Mouse (Mus musculus) hindbrain, embryonic 14.5 days (tissue): ENCODE results near the gene Sema6c. TPM values are rescaled to one million over a fixed set of nuclear protein-coding genes. Genes with fewer than 3 reads are reported as not detected.

Experiments used
- ATAC-seq: fragments of 200-750 bp; cut with Nextera tagmentation; 2 replicates; pipeline ENCODE4 v1.8.0; 2017; ENCODE audit warnings: moderate number of reproducible peaks, mild to moderate bottlenecking, moderate TSS enrichment, moderate library complexity; ENCODE audit not compliant: low FRiP score
- DNase-seq: peaks from one replicate; pipeline ENCODE4 v3.0.0-alpha.2; 2015; ENCODE audit warnings: low spot score
- H3K27ac ChIP-seq: fragments of 300-500 bp; sonication (generic); 2 replicates; pipeline ENCODE4 v1.5.1; 2014; ENCODE audit warnings: mild to moderate bottlenecking, moderate library complexity
- H3K27me3 ChIP-seq: fragments of 300-500 bp; sonication (generic); 2 replicates; pipeline ENCODE4 v1.6.1; 2014; ENCODE audit warnings: mild to moderate bottlenecking, low read length, mixed read lengths; ENCODE audit not compliant: control insufficient read depth, insufficient read depth
- H3K36me3 ChIP-seq: fragments of 300-500 bp; sonication (generic); replicated peaks from 2 replicates; pipeline ENCODE4 v1.6.1; 2014; ENCODE audit not compliant: control insufficient read depth, insufficient read depth
- H3K4me1 ChIP-seq: fragments of 300-500 bp; sonication (generic); replicated peaks from 2 replicates; pipeline ENCODE4 v1.6.1; 2014; ENCODE audit warnings: antibody characterized with exemption, low read length, mixed read lengths; ENCODE audit not compliant: control insufficient read depth, insufficient read depth
- H3K4me2 ChIP-seq: fragments of 300-500 bp; sonication (generic); replicated peaks from 2 replicates; pipeline ENCODE4 v1.6.1; 2014; ENCODE audit warnings: mild to moderate bottlenecking, moderate library complexity
- H3K4me3 ChIP-seq: fragments of 300-500 bp; sonication (generic); replicated peaks from 2 replicates; pipeline ENCODE4 v1.5.1; 2014; ENCODE audit warnings: mild to moderate bottlenecking, low read length
- H3K9ac ChIP-seq: fragments of 300-500 bp; sonication (generic); 2 replicates; pipeline ENCODE4 v1.6.1; 2014
- H3K9me3 ChIP-seq: fragments of 300-500 bp; sonication (generic); 2 replicates; pipeline ENCODE4 v1.6.1; 2016; ENCODE audit warnings: low read length; ENCODE audit not compliant: control insufficient read depth
- WGBS: fragments of 180-500 bp; shearing (Covaris S2); extraction: QIAGEN DNeasy Blood & Tissue Kit; methylation state at CpG from one replicate; pipeline ENCODE4 v1.1.7; 2014; 5-methylcytosine and 5-hydroxymethylcytosine counted together
- polyA plus RNA-seq: library from polyadenylated mRNA; unstranded; fragments of >200 nt; fragmentation: Nextera tagmentation; extraction: Ambion mirVana; gene quantifications from 2 replicates; pipeline ENCODE4 v1.2.1, GENCODE M21; 2014

Gene Sema6c
- polyA plus RNA-seq: 35.8 and 36.5 TPM in 2 replicates

DNA sequence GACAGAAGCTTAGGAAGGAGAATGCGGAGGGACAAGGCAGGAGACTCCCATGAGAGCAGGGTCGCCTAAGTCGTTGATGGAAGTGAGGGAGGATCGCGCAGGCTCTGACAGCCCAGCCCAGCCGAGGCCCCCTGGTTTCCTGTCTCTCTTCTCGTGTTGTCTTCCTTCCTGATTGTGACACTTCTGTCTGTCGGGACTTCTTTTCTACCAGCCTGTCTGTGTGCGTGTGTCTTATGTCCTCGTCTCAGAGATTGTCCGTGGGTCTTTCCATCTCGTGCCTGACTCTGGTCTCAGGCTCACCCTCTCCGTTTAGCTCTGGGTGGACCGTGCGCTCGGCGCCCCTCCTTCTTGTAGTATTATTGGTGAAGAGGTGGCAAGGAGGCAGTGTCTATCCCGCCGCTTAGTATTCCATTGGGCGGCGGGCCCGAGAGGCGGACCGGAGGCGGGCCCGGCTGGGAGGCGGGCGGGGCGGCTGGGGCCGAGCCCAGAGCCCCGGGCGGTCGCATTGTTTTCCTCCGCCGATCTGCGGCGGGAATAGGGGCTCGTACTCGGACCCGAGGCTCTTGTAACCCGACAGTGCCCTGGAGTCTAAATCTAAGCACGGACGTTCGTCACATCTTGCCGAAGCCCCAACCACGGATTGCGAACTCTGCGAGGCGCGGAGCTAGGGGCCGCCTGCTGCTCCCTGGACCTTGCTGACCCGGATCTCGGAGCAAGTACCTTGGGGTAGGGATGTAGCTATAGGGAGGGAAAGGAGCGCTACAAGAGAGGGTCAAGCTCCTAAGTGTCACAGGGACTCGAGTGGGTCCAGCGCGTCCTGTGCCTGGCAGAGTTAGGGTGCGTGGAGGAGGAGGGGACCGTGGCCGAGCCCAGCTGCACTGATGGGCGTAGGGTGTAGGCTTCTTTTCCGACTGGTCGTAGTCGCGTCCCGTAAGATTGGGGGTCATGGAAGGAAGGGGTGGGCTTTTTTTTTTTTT is at the start of gene Sema6c:
Gene Sema6c (plus strand): TSS at position 471 of the 977 bp plus-strand sequence.
- peak; percentile 85 for DNase-seq
- H3K27ac ChIP-seq: peak within 1 kb of the TSS; percentile 79
- WGBS: under 1% methylated on average over 66 of the region's 66 CpGs

DNA sequence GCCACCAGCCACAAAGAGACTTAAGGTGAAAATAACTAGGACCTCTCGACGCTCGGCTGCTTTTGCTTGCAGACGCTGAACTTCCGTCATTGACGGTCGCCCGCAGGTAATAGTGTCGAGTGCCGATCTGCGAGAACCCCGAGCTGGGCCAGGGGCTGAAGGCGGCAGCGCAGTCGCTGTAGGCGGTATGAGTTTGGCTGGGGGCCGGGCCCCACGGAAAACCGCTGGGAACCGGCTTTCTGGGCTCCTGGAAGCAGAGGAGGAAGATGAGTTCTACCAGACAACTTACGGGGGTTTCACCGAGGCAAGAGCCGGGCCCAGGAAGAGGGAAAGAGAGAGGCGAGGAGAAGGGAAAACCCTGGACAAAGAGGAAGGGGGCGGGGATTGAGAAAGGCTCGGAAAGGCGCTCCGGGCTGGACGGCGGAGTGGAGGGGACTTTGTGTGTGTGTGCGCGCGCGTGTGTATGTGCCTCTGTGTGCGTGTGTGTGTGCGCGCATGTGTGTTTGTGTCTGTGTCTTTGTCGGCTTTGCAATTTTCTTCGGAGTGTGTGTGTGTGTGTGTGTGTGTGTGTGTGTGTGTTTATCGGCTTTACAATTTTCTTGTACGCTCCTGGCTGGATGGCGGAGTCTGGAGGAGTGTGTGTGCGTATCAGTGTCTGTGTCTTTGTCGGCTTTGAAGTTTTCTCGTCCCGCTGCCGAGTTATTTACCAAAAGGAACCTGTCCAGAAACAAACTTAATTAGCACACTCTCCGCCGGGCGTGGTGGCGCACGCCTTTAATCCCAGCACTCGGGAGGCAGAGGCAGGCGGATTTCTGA is 49.1 kb upstream of the Sema6c start, which contains the start of gene Vps72:
Gene Vps72 (plus strand): TSS at position 112 of the 816 bp plus-strand sequence.
- under 1% methylated on average over 53 of the region's 54 CpGs for WGBS
- no peaks in the 10 kb centered on the region for H3K9me3 ChIP-seq
- H3K27ac ChIP-seq: peak within 1 kb of the TSS; percentile 95
- ATAC-seq: peak; percentile 75
- peaks cover 14% of the 10 kb centered on the region; the same call in 1 of the 2 replicates for H3K36me3 ChIP-seq
- peaks cover 11% of the 10 kb centered on the region for H3K4me1 ChIP-seq
- peak within 1 kb of the TSS; percentile 49 for H3K4me2 ChIP-seq
- H3K4me3 ChIP-seq: peak within 1 kb of the TSS; percentile 68
- H3K27me3 ChIP-seq: no peaks in the 10 kb centered on the region
- peak; percentile 85 for DNase-seq
- peak within 1 kb of the TSS; percentile 79 for H3K9ac ChIP-seq

More for the DNA sequence above, at the start of gene Sema6c:
- Histone ChIP-seq H3K9me3 (no peaks in the 10 kb centered on the region), H3K4me1 (peaks cover 29% of the 10 kb centered on the region), H3K36me3 (peaks cover 9% of the 10 kb centered on the region), H3K4me2 (peak within 1 kb of the TSS; percentile 68), H3K27me3 (no peaks in the 10 kb centered on the region), H3K4me3 (peak within 1 kb of the TSS; percentile 85), H3K9ac (peak within 1 kb of the TSS; percentile 88)
- peak; percentile 93 for ATAC-seq

DNA sequence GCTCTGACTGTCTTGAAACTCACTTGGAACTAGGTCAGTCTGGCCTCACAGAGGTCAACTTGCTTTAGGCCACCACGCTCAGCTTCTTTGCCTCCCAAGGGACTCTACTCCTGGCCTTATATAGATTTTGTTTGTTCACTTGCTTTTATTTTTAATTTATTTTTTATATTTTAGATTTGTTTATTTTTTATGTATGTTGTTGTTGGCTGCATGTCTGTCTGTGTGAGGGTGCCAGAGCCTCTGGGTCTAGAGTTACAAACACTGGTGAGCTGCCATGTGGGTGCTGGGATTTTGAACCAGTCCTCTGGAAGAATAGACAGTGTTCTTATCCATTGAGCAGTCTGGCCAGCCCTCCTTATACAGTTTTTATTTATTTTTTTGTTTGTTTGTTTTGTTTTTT is 47.5 kb upstream of the Sema6c start:
- Histone ChIP-seq H3K9ac (no peak overlapping the region), H3K27me3 (no peaks in the 10 kb centered on the region), H3K4me2 (peak overlapping the region; percentile 49; the same call in 1 of the 2 replicates), H3K4me3 (no peak overlapping the region), H3K9me3 (no peaks in the 10 kb centered on the region), H3K27ac (no peak overlapping the region), H3K36me3 (peaks cover 24% of the 10 kb centered on the region), H3K4me1 (peaks cover 11% of the 10 kb centered on the region)
- 87% methylated on average over 1 of the region's 1 CpGs for WGBS
- no peak for DNase-seq
- no peak for ATAC-seq

DNA sequence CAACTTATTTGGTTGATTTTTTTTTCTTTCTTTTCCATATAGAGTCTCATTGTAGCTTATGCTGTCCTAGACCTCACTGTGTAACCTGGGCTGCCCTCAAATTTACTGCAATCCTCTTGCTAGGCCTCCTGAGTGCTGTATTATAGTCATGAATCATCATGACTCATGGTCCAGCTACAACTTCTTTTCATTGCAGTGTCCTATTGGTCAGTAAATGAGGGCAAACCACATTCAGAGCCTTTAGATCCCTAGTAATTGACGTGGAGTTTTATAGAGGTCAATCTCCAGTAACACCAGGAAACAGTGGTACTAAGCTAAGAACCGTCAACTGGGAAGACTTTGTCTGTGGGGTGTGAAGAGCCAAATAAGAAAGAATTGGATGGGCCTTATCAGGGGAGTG is 42.5 kb upstream of the Sema6c start:
- Histone ChIP-seq H3K9me3 (no peaks in the 10 kb centered on the region), H3K4me2 (no peak overlapping the region), H3K4me1 (peaks cover under 1% of the 10 kb centered on the region; the same call in 1 of the 2 replicates), H3K27me3 (no peaks in the 10 kb centered on the region), H3K4me3 (no peak overlapping the region), H3K9ac (no peak overlapping the region), H3K36me3 (peaks cover 73% of the 10 kb centered on the region), H3K27ac (no peak overlapping the region)
- 95% methylated on average over 2 of the region's 2 CpGs for WGBS
- DNase-seq (no peak), ATAC-seq (no peak)

DNA sequence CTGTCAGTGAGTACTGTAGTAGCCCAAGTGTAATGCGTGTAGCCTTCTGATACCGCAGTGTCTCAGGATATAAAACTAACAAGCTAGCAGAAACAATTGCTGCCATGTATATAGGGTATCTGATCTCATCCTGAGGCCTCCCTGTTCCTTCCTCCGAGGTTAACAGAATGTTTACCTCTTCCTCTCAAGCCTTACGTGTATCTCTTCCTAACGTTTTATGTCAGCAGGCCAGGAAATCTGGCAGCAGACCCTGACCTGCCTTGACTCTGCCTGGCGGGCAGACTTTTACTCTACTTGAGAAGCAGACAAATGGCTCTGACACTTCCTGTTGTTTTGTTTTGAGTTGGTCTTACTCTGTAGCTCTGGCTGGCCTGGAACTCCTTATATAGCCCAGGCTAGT is 38.7 kb upstream of the Sema6c start:
- H3K4me1 ChIP-seq: no peaks in the 10 kb centered on the region
- H3K9ac ChIP-seq: no peak overlapping the region
- WGBS: 89% methylated on average over 6 of the region's 6 CpGs
- H3K36me3 ChIP-seq: peaks cover 64% of the 10 kb centered on the region
- ATAC-seq: no peak
- no peaks in the 10 kb centered on the region for H3K27me3 ChIP-seq
- no peaks in the 10 kb centered on the region for H3K9me3 ChIP-seq
- H3K4me3 ChIP-seq: no peak overlapping the region
- DNase-seq: no peak
- H3K4me2 ChIP-seq: no peak overlapping the region
- H3K27ac ChIP-seq: no peak overlapping the region

DNA sequence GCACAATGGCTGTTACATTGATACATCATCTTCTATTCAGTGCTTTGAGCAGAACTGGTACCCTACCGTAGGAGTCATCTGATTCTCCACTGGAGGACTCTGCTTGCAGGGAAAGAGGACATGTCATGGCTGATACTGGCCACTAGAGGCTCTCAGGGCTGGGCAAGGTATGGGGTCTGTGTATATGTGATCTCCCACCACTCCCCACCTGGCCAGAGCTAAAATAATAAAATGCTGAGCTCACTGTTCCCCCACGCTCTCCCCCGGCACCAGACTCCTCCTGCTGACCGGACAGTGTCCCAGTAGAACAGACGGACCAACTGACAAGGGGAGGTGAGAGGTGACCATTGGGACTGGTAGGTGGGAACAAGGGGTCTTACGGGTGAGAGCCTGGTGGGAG is 36.0 kb upstream of the Sema6c start, which contains the start of gene Tmod4:
Gene Tmod4 (plus strand): TSS at position 231 of the 400 bp plus-strand sequence.
- ATAC-seq (0 out of 2 replicates have a peak, but pooled peaks have one; percentile 49), DNase-seq (no peak)
- H3K4me1 ChIP-seq: no peaks in the 10 kb centered on the region
- no peaks in the 10 kb centered on the region for H3K9me3 ChIP-seq
- H3K4me3 ChIP-seq: no peak within 1 kb of the TSS
- no peaks in the 10 kb centered on the region for H3K27me3 ChIP-seq
- 61% methylated on average over 6 of the region's 6 CpGs for WGBS
- no peak within 1 kb of the TSS for H3K27ac ChIP-seq
- no peak within 1 kb of the TSS for H3K4me2 ChIP-seq
- H3K9ac ChIP-seq: no peak within 1 kb of the TSS
- H3K36me3 ChIP-seq: peaks cover 44% of the 10 kb centered on the region

DNA sequence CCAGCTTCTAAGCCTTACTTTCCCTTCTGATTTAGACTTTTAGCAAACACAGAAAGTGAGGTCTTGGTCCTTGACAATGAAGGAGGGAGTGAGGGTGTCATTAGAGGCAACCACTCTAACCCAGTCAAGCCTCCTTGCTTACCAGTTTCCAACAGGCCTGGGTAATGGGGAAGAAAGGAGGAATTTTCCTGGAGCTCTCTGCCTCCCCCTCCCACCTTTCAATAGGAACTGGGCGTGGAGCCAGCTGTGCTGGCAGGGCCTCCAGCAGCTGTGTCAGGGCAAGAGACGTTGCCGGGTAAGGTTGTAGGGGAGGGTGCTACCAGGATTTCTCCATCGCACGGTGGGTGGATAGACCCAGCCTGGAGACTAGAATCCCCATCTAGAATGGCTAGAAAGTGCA is 35.3 kb upstream of the Sema6c start:
- Histone ChIP-seq H3K9ac (no peak overlapping the region), H3K27ac (no peak overlapping the region)

DNA sequence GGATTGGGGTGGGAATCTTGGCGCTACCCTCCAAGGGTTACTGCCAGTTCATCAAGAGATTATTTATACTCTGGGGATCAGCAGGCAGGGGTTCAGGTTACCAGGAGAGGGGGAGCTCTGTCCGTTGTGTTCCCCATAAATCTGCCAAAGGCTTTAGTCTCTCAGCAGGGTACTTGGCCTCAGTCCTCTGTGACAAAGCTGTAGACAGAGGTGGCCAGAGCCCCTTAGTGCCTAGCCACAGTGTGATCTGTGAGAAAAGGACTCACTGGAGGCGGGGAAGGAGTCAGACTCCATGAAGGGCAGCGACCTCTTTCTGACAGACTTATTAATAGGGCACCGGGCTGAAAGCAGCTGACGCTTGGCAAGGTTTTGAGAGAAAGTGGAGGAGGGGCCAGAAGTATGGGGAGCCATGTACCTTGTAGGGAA is 31.0 kb upstream of the Sema6c start:
- DNase-seq: no peak
- Histone ChIP-seq H3K9me3 (no peaks in the 10 kb centered on the region), H3K36me3 (peaks cover 29% of the 10 kb centered on the region), H3K4me3 (no peak overlapping the region), H3K4me1 (peaks cover 5% of the 10 kb centered on the region), H3K27ac (no peak overlapping the region), H3K27me3 (no peaks in the 10 kb centered on the region), H3K9ac (no peak overlapping the region), H3K4me2 (no peak overlapping the region)
- no peak for ATAC-seq
- 50% methylated on average over 6 of the region's 6 CpGs for WGBS

More for the DNA sequence above, 35.3 kb upstream of the Sema6c start:
- ATAC-seq (no peak), DNase-seq (peak; percentile 43)
- WGBS: 35% methylated on average over 5 of the region's 5 CpGs
- H3K4me3 ChIP-seq: no peak overlapping the region
- H3K9me3 ChIP-seq: no peaks in the 10 kb centered on the region
- no peaks in the 10 kb centered on the region for H3K27me3 ChIP-seq
- H3K4me1 ChIP-seq: no peaks in the 10 kb centered on the region
- no peak overlapping the region for H3K4me2 ChIP-seq
- peaks cover 43% of the 10 kb centered on the region for H3K36me3 ChIP-seq

DNA sequence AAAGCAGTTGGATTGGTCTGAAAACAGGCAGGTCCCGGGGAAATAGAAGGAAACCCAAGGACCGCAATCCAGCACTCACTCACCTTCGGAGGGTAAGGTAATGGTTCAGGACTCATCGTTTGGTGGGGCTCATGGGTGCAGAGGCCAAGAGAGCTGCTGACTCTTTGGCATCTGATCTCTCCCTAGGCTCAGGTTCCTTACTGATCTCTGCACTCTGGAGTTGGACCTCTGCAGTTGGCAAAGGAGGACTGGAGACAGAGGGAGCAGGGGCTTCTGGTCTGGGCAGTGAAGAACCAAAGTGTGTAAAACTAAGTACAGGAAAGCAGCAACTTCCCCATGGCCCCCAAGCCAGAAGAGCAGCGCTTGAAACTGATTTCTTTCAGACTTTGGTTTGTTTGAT is 30.2 kb upstream of the Sema6c start:
- Histone ChIP-seq H3K27me3 (no peaks in the 10 kb centered on the region), H3K36me3 (peaks cover 29% of the 10 kb centered on the region), H3K4me2 (no peak overlapping the region), H3K4me1 (peaks cover 8% of the 10 kb centered on the region), H3K9ac (no peak overlapping the region), H3K4me3 (no peak overlapping the region), H3K9me3 (no peaks in the 10 kb centered on the region), H3K27ac (no peak overlapping the region)
- no peak for DNase-seq
- 88% methylated on average over 5 of the region's 5 CpGs for WGBS
- ATAC-seq: no peak
